Comparison of ENCODE assay signal across 8 mouse cellular contexts in genomic region chr5:103436039-103436944, GRCm38 (mm10). TPM values are rescaled to one million over a fixed set of nuclear protein-coding genes. Genes with fewer than 3 reads are reported as not detected.
DNase-seq lines count a peak whose midpoint lies in the region; ATAC-seq lines count a peak whose summit lies in the region.

No protein-coding gene starts in this region.

- H3K36me3 ChIP-seq in forebrain, embryonic 12.5 days (replicated peaks), result no peaks in the 10 kb centered on the region
- H3K36me3 ChIP-seq in hindbrain, embryonic 11.5 days (ENCODE audit: control insufficient read depth, insufficient read depth, low read length), result no peaks in the 10 kb centered on the region
- H3K36me3 ChIP-seq in liver, embryonic 12.5 days, result no peaks in the 10 kb centered on the region
- H3K36me3 ChIP-seq in neural tube, embryonic 12.5 days, result no peaks in the 10 kb centered on the region

- H3K4me3 ChIP-seq in forebrain, embryonic 12.5 days (replicated peaks), result peak overlapping the region; percentile 17
- peak overlapping the region; percentile 20; the same call in 1 of the 2 replicates for H3K4me3 ChIP-seq in hindbrain, embryonic 11.5 days (ENCODE audit: low read depth, low read length)
- H3K4me3 ChIP-seq in liver, embryonic 12.5 days, result peak overlapping the region; percentile 34
- no peak overlapping the region for H3K4me3 ChIP-seq in neural tube, embryonic 12.5 days

- WGBS in forebrain, embryonic 12.5 days, result 11% methylated on average over 19 of the region's 19 CpGs
- WGBS in hindbrain, embryonic 11.5 days, result 15% methylated on average over 18 of the region's 19 CpGs
- WGBS in liver, embryonic 12.5 days (ENCODE audit: insufficient replicate concordance), result 11% methylated on average over 19 of the region's 19 CpGs
- WGBS in neural tube, embryonic 12.5 days, result 10% methylated on average over 19 of the region's 19 CpGs

- ATAC-seq in forebrain, embryonic 12.5 days (ENCODE audit: low FRiP score), result no peak
- ATAC-seq in hindbrain, embryonic 11.5 days (ENCODE audit: low FRiP score), result no peak; the same call in 1 of the 2 replicates
- ATAC-seq in liver, embryonic 12.5 days, result no peak
- ATAC-seq in neural tube, embryonic 12.5 days (ENCODE audit: low FRiP score, low read depth), result no peak; the same call in 1 of the 2 replicates

- H3K9ac ChIP-seq in forebrain, embryonic 12.5 days, result peak overlapping the region; percentile 12; the same call in 1 of the 2 replicates
- H3K9ac ChIP-seq in hindbrain, embryonic 11.5 days (ENCODE audit: low read depth, low read length), result peak overlapping the region; percentile 3; the same call in 1 of the 2 replicates
- no peak overlapping the region for H3K9ac ChIP-seq in liver, embryonic 12.5 days
- peak overlapping the region; percentile 29; the same call in 1 of the 2 replicates for H3K9ac ChIP-seq in neural tube, embryonic 12.5 days

- DNase-seq in adrenal gland, adult 8-10 months, result peak; percentile 15
- peak; percentile 42 for DNase-seq in hindbrain, embryonic 11.5 days (ENCODE audit: low spot score)
- DNase-seq in cerebellum, adult 8-10 months, result no peak
- DNase-seq in layer of hippocampus, postnatal 14 days (ENCODE audit: low spot score in 2 of 2), result no peak
- DNase-seq in cerebellum, adult 9-11 months, result no peak

- no peaks in the 10 kb centered on the region for H3K27me3 ChIP-seq in forebrain, embryonic 12.5 days
- H3K27me3 ChIP-seq in hindbrain, embryonic 11.5 days (ENCODE audit: control insufficient read depth, insufficient read depth, low read length), result no peaks in the 10 kb centered on the region
- no peaks in the 10 kb centered on the region for H3K27me3 ChIP-seq in liver, embryonic 12.5 days (replicated peaks)
- H3K27me3 ChIP-seq in neural tube, embryonic 12.5 days (replicated peaks), result no peaks in the 10 kb centered on the region

- no peaks in the 10 kb centered on the region for H3K9me3 ChIP-seq in forebrain, embryonic 12.5 days
- no peaks in the 10 kb centered on the region for H3K9me3 ChIP-seq in hindbrain, embryonic 11.5 days (ENCODE audit: control insufficient read depth, low read length)
- no peaks in the 10 kb centered on the region for H3K9me3 ChIP-seq in liver, embryonic 12.5 days (replicated peaks)
- no peaks in the 10 kb centered on the region for H3K9me3 ChIP-seq in neural tube, embryonic 12.5 days

- H3K4me2 ChIP-seq in forebrain, embryonic 12.5 days, result peak overlapping the region; percentile 45
- peak overlapping the region; percentile 9; the same call in 1 of the 2 replicates for H3K4me2 ChIP-seq in hindbrain, embryonic 11.5 days (replicated peaks; ENCODE audit: low read depth, low read length)
- H3K4me2 ChIP-seq in liver, embryonic 12.5 days, result peak overlapping the region; percentile 65
- peak overlapping the region; percentile 58 for H3K4me2 ChIP-seq in neural tube, embryonic 12.5 days (replicated peaks)

- H3K4me1 ChIP-seq in forebrain, embryonic 12.5 days, result peaks cover 12% of the 10 kb centered on the region
- no peaks in the 10 kb centered on the region for H3K4me1 ChIP-seq in hindbrain, embryonic 11.5 days (replicated peaks; ENCODE audit: control insufficient read depth, insufficient read depth, low read length)
- peaks cover 21% of the 10 kb centered on the region for H3K4me1 ChIP-seq in liver, embryonic 12.5 days
- peaks cover 11% of the 10 kb centered on the region for H3K4me1 ChIP-seq in neural tube, embryonic 12.5 days

- no peak overlapping the region for H3K27ac ChIP-seq in forebrain, embryonic 12.5 days
- H3K27ac ChIP-seq in hindbrain, embryonic 11.5 days (ENCODE audit: low read depth, low read length), result no peak overlapping the region
- H3K27ac ChIP-seq in liver, embryonic 12.5 days, result no peak overlapping the region
- H3K27ac ChIP-seq in neural tube, embryonic 12.5 days, result no peak overlapping the region

RNA-seq across cellular contexts. Expression of gene Ptpn13, which starts 11.3 kb away (rescaled TPM):
- 10 to 100 TPM; 25.3 to 65.4 (median 41.0) TPM for total RNA-seq in adrenal gland, adult 8-10 months (2022)
- polyA plus RNA-seq in forebrain, embryonic 12.5 days (2016; fragmentation: Nextera tagmentation; extraction: Ambion mirVana), result 13.8 and 14.4 TPM in 2 replicates
- 15.2 and 19.3 TPM in 2 replicates for polyA plus RNA-seq in hindbrain, embryonic 11.5 days (2014; fragmentation: Nextera tagmentation; extraction: Ambion mirVana)
- polyA plus RNA-seq in liver, embryonic 12.5 days (2016; fragmentation: Nextera tagmentation; extraction: Ambion mirVana), result 3.6 and 4.6 TPM in 2 replicates
- polyA plus RNA-seq in neural tube, embryonic 12.5 days (2016; fragmentation: Nextera tagmentation; extraction: Ambion mirVana), result 14.1 and 14.4 TPM in 2 replicates
- total RNA-seq in layer of hippocampus, postnatal 14 days (2021), result 10 to 100 TPM in 1 of 2 experiments, 1 to 10 TPM in 1; 8.2 to 10.1 TPM

Comparison
In these comparisons a context has a peak if more than half of its experiments do, and no peak if none do; other contexts are left out.
1. DNase-seq: peak in adrenal gland, adult 8-10 months (single experiment) and hindbrain, embryonic 11.5 days (single experiment); none in cerebellum, adult 8-10 months (single experiment), layer of hippocampus, postnatal 14 days (0 of 2) and cerebellum, adult 9-11 months (single experiment).
2. H3K4me2 ChIP-seq: peak in every context shown above with its lines; median percentile 65 in liver, embryonic 12.5 days; 58 in neural tube, embryonic 12.5 days; 45 in forebrain, embryonic 12.5 days; 9 in hindbrain, embryonic 11.5 days.